Mouse (Mus musculus) right cerebral cortex, postnatal 4 days (tissue): ENCODE measurements around the gene Cstad.
A peak's percentile ranks its signal among the peaks of the same experiment; 100 is the strongest.

Experiments
- DNase-seq: peaks from one replicate; pipeline ENCODE4 v3.0.0-alpha.2; 2022

Gene Cstad

GRCm38 (mm10) chr2:30599621-30600020, 4.8 kb downstream of the Cstad start:
- no peak for DNase-seq

- no peak for DNase-seq
Observed at GRCm38 (mm10) chr2:30600291-30600690, 5.5 kb downstream of the Cstad start.

- no peak for DNase-seq
Observed at GRCm38 (mm10) chr2:30600965-30601841, 6.4 kb downstream of the Cstad start.

- no peak for DNase-seq
Observed at GRCm38 (mm10) chr2:30602451-30602850, 7.6 kb downstream of the Cstad start.

GRCm38 (mm10) chr2:30603731-30604130, 8.9 kb downstream of the Cstad start:
- DNase-seq, result no peak

- DNase-seq, result no peak
Observed at GRCm38 (mm10) chr2:30604880-30605761, 10.3 kb downstream of the Cstad start.

GRCm38 (mm10) chr2:30605762-30606051, 10.9 kb downstream of the Cstad start:
- DNase-seq, result no peak

GRCm38 (mm10) chr2:30606621-30607052, 11.8 kb downstream of the Cstad start:
- DNase-seq, result peak; percentile 49

GRCm38 (mm10) chr2:30607941-30608340, 13.1 kb downstream of the Cstad start:
- no peak for DNase-seq

GRCm38 (mm10) chr2:30608690-30609201, 13.9 kb downstream of the Cstad start:
- DNase-seq, result no peak

GRCm38 (mm10) chr2:30613574-30613973, 18.7 kb downstream of the Cstad start:
- peak; percentile 73 for DNase-seq

GRCm38 (mm10) chr2:30614151-30614923, 19.5 kb downstream of the Cstad start:
- no peak for DNase-seq

- no peak for DNase-seq
Observed at GRCm38 (mm10) chr2:30615869-30616268, 21.0 kb downstream of the Cstad start.

- DNase-seq, result no peak
Observed at GRCm38 (mm10) chr2:30616464-30616863, 21.6 kb downstream of the Cstad start.

GRCm38 (mm10) chr2:30618487-30619248, 23.8 kb downstream of the Cstad start:
- DNase-seq, result no peak

- DNase-seq, result no peak
Observed at GRCm38 (mm10) chr2:30623873-30624272, 29.0 kb downstream of the Cstad start.

- no peak for DNase-seq
Observed at GRCm38 (mm10) chr2:30625296-30625826, 30.5 kb downstream of the Cstad start.

GRCm38 (mm10) chr2:30626058-30626675, 31.3 kb downstream of the Cstad start:
- DNase-seq, result no peak

- no peak for DNase-seq
Observed at GRCm38 (mm10) chr2:30627338-30627737, 32.5 kb downstream of the Cstad start.

GRCm38 (mm10) chr2:30628374-30628773, 33.5 kb downstream of the Cstad start:
- DNase-seq, result no peak

GRCm38 (mm10) chr2:30629038-30629761, 34.4 kb downstream of the Cstad start:
- no peak for DNase-seq
